Mouse (Mus musculus) gastrocnemius, adult 8-10 months (tissue): Measurements from ENCODE around the gene E130308A19Rik. TPM values are rescaled to one million over a fixed set of nuclear protein-coding genes. Genes with fewer than 3 reads are reported as not detected.
A peak's percentile ranks its signal among the peaks of the same experiment; 100 is the strongest.
"Not testable (repeated sequence)": the region's sequence is repeated elsewhere in the genome, so short reads cannot be mapped to it uniquely, and the experiment has no call there.

ENCODE experiments used
- DNase-seq, 2 experiments: peaks; one replicate each; pipeline ENCODE4 v3.0.0; 2022; ENCODE audit warnings: low spot score in 2 of 2
- total RNA-seq, 4 experiments: library from RNA; stranded (reverse); gene quantifications; 2 replicates each; pipeline ENCODE4 v1.2.4; 2022

The E130308A19Rik gene
- total RNA-seq, 4 experiments from 2014 or later, result 4.6 to 8.9 (median 6.2) TPM

DNA sequence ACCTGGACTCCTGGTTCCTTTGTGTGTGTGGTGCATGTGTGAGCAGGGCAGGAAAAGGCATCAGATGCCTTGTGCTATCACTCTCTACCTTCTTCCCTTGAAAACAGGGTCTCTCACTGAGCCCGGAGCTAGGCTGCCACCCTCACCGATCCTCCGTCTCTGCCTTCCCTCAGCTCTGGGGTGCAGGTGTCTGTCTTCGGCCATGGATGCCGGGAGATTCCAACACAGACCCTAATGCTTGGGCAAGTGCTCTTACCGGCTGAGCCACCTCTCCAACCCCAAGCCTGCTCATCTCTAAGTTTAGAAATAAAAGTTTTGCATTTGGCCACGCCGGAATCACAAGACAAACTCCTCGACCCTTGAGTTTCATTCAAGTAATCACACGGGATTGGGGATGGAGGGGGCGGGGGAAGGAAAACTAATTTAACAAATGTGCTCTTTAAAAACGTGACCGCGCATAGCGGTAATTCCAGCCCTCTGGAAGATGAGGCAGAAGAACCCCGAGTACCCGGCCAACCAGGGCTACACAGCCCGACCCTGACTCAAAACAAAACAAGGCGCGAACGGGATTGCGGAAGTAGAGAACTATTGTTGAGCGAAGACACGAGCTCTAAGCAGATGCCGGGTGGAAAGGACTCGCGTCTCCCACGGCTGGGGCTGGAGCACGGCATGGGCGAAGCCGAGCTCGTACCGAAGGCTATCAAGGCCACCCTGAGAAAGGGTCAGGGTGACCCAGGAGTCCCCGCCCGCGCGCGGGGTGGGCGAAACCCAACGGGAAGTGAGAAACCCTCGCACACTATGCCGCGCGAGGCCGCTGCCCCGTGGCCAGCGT lies 157.1 kb downstream of the E130308A19Rik start:
- DNase-seq, result no peak

DNA sequence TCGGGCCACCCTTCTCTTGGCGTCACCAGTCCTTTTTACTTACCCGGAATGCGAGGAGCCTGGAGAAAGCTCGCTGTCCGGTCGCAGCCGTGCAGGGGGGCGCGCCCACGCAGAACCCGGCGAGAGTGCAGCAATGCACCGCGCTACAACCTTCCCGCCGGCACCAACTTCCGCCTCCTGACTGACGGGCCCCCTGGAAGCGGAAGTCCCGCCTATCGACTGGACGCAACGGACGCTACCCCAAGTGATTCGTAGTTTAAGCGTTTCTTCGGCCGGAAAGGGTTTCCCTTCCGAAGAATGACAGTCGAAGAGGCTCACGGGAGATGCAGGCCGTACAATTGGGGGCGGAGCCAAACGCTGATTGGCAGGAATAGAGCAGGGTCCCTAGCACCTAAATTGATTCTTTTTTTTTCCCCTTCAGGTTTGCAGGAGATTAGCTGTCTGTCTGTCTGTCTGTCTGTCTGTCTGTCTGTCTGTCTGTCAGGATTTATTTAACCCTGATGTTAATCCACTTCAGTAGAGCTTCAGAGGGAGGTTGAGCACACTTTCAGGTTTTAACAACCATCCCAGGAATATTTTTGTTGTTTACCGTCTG lies 157.8 kb downstream of the E130308A19Rik start:
- peak; percentile 87 to 92 for DNase-seq

DNA sequence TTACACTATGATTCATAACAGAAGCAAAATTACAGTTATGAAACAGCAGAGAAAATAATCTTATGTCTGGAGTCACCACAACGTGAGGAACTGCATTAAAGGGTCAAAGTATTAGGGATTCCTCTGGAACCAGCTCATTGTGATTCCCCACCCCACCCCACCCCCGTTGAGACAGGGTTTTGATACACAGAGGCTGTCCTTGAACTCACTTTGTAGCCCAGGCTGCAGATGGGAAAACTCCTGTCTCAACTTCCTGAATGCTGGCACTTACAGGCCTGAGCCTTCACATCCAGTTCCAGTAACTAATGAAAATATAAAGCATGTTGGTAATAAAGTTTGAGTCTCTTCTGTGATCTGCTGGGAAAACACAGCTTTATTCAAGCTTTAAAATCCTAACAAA lies 159.4 kb downstream of the E130308A19Rik start:
- no peak for DNase-seq

DNA sequence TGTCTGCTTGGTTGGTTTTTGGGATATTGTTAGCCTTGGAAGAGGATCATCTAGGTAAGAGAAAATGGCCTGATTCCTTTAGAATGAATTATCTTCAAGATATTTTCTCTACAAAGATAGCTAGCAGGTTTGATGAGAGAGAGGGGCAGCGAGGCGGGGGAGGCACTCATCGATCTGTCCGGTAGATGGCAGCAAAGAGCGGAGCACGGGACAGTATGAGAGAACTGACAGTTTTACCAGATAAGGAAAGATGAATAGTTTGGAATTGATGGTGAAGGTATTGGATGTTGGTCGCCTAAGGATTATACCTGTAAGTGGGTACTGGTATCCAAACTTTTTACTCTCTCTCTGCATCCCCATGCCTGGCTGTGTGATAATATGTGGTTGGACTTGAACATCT lies 160.7 kb downstream of the E130308A19Rik start:
- DNase-seq, result peak; percentile 48 to 50

DNA sequence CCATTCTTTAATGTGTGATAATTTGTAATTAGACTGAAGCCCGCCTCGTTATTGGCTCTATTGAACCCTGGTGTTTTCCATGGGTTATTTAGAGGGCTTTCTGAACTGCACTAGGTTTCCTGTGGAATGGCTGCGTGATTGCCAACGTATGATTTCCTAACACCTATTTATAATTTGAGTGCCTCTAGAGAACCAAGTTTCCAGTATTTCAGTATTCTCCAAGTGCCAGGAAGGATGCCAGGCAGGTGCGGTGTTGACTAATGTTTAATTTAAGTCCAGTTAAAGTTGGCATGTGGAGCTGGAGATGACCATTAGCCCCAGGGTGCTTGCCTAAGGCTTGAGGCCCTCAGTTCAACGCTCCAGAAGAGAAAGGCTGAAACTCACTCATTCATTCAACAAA lies 161.1 kb downstream of the E130308A19Rik start:
- DNase-seq, result no peak

DNA sequence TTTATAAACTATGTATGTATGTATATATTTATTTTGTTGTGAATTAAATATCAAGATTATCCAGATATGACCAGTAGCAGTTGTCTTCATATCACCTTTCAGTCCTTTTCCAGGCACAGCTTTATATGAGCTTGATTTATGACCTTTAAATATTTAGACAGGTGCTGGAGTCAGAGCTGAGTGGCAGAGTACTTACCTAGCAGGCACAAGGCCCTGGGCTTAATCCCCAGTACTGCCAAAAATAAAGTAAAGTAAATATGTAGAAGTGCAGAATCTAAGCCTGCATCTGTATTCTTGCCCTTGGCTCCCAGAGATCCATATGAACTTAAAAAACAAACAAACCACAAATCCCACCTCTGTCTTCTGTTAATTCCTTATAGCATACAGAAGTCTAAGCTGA lies 163.0 kb downstream of the E130308A19Rik start:
- no peak for DNase-seq

DNA sequence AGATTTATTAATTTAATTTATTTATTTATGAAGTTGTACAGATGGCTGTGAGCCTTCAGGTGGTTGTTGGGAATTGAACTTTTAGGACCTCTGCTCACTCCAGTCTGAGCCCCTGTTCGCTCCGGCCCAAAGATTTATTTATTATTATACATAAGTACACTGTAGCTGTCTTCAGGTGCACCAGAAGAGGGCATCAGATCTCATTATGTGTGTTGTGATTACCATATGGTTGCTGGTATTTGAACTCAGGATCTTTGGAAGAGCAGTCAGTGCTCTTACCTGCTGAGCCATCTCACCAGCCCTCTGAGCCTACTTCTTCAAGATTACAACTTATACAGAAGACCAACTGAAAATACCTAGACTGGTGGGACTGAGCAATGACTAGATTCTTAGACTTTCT lies 167.6 kb downstream of the E130308A19Rik start:
- DNase-seq, result not testable (repeated sequence)

DNA sequence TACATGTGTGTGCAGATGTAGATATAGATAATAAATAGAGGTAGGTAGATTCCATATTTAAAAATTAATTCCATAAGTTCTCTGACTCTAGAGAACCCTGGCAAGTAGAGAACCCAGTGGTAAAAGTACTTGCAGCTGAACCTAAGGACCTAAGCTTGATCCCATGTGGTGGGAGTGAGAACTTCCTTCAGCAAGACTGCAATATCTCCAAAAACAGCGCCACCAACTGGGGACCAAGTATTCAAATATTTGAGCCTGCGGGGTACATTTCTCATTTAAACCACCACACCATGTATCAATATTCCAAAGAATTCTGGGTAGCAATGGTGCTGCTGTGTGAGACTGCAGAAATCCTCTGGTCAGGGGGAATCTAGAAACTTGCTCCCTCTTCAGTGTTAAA lies 168.1 kb downstream of the E130308A19Rik start:
- no peak for DNase-seq

DNA sequence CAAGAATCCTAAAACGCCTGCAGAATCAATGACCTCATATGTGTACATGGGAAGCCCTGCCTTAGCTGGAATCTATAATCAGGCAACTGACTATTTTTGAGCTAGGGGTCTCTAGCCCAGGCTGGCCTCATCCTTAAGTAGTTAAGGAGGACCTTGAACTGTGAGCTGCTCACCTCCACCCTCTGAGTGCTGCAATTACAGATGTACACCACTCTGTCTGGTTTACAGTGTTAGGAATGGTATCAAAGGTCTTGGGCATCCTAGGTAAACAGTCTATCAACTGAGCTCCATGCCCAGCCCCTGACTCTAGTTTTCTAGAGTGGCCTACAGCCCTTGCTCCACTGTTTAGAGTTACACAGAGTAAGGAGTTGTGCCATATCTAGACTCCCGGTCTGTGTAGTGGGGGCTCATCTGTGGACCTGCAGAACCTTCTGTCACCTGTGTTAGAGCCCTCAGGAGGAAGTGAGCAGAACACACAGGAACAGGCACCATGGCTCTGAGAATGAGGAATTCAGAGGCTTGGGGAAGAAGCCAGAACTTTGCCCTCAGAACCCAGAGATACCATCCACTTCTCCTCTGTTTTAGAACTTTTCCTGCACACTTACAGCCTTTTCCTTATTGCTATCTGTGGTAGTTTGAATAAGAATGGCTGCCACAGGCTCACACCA lies 169.9 kb downstream of the E130308A19Rik start:
- DNase-seq, result no peak

DNA sequence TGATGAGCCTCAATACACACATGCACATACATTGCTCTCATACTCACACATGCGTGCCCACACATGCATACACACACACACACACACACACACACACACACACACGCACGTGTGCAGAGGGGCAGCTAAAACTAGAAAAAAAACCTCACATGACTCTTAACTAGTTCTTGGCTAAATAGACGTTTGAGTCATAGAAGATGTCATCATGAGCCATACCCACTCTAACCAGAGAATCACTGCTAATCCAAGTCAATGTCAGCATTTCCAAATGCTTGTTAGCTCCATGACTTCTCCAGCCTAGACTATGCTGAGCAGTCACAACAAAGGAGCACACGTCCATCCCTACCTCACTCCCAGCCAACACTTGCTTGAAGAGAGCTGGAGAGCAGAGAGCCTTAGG lies 174.2 kb downstream of the E130308A19Rik start:
- no peak for DNase-seq

DNA sequence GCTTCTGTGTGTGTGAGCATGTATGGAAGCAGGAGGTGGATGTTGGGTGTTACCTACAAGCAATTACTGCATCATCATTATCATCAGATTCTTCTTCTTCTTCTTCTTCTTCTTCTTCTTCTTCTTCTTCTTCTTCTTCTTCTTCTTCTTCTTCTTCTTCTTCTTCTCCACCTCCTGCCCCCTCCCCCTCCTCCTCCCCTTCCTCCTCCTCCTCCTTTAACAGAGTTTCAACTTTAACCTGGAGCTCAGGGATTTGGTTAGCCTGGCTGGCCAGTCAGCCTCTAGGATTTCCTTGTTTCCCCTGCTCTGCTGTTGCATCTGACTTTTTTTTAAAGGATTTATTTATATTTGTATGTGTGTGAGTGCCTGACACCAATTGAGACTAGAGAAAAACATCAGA lies 175.5 kb downstream of the E130308A19Rik start, which contains the start of gene Inip:
Gene Inip (minus strand): TSS at position 101 of the 400 bp plus-strand sequence.
- no peak for DNase-seq

DNA sequence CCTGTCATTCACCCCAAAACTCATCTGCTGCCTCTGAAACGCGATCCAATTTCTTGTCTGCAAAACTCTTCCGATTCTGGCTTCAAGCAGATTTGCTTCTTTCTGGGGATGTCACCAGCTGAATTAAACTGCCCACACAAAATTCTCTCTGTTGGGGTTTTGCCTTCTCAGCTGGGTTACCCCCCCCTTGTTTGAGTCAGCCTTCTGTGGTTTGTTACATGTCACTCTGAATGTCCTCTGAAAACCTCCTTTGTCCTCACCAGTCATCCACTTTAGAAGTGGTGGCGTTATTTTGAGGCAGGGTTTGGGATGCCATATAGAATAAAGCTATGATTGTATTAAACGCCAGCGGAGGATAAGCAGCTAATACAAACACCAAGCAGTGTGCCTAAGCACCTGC lies 176.1 kb downstream of the E130308A19Rik start:
- DNase-seq, result no peak

DNA sequence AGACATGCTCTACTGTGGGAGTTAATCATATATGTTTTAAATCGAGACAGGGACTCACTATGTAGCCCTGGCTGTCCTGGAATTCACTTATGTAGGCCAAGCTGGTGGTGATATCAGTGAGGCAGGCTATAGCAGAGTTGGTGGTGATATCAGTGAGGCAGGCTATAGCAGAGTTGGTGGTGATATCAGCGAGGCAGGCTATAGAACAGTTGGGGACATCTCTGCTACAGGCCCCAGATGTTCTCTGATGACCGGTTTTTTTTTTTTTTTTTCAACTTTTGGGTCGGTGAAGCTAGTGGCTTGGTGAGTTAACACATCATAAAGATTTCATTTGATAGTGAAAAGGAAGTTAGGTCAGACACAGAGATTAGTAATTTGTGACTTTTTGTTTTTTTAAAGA lies 176.8 kb downstream of the E130308A19Rik start:
- DNase-seq, result no peak

DNA sequence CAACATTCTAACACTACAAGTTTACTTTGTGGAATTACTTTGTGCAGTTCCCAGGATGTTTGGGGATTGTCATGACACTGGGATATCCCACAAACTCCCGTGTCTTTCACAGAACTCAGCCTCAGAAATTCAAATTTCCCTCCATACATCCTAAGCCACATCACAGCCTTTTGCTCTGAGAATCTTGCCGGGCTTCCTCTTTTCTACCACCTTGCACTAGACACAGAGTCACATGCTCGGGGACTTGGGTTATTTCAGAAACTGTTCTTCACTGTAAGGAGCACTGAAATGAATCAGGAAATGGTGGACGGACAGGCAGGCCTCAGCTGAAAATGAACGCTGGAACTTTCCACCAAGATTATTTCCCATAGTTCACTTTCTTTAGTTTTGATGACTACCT lies 177.3 kb downstream of the E130308A19Rik start:
- no peak for DNase-seq

DNA sequence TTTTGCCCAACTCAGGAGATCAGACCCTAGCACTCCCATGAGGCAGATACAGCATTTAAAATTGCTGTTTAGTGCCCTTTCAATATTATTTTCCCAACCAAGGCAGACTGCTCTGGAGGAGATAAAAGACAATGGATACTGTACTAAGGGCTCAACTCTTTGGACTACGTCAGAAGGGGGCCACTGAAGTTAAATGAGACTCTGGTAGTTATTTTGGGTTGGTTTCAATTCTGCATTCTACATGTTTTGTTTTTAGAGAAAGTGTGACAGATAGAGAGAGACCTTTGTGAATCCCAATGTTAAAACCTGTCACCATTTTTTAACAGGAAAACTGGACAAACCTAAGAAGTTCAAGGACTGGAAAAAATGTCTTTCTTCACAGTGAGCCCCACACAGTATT lies 178.7 kb downstream of the E130308A19Rik start:
- no peak for DNase-seq

DNA sequence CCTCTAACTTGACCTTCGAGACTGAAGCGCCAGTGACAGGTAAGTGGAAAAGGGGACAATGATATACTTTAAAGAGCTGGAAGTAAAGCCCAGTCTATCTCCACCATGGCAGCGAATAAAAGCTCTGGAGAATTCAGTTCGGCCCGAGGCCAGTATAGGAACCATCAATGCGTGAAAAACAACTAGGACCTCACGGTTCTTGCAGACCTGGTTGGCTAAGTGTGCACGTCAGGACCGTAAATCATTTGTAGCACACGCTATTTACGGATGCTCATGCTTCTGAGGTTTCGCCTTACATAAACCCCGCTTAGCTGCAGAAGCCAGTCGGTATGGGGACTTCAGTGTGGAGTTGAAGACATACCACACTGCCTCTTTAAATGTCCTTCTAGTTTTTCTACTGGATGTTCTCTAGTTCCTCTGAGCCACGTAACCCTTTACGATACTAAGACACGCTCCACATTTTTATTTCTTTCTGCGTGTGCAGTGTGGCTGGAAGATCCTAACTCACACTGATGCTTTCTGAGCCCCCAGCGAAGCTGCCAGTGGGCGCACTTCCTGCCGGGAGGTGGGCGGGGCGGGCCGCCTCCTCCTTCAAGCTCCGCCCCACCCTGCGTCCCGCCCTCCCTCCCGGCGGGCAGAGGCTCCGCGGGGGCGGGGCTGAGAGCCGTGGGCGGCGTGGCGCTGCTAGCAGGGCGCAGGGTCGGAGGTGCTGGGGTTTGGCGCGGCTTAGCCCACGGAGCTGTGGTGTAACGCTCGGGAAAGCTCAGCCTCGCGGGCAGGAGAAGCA lies 179.4 kb downstream of the E130308A19Rik start, which contains the start of gene Snx30:
Gene Snx30 (plus strand): TSS at position 660 of the 787 bp plus-strand sequence.
- peak; percentile 84 to 85 for DNase-seq

DNA sequence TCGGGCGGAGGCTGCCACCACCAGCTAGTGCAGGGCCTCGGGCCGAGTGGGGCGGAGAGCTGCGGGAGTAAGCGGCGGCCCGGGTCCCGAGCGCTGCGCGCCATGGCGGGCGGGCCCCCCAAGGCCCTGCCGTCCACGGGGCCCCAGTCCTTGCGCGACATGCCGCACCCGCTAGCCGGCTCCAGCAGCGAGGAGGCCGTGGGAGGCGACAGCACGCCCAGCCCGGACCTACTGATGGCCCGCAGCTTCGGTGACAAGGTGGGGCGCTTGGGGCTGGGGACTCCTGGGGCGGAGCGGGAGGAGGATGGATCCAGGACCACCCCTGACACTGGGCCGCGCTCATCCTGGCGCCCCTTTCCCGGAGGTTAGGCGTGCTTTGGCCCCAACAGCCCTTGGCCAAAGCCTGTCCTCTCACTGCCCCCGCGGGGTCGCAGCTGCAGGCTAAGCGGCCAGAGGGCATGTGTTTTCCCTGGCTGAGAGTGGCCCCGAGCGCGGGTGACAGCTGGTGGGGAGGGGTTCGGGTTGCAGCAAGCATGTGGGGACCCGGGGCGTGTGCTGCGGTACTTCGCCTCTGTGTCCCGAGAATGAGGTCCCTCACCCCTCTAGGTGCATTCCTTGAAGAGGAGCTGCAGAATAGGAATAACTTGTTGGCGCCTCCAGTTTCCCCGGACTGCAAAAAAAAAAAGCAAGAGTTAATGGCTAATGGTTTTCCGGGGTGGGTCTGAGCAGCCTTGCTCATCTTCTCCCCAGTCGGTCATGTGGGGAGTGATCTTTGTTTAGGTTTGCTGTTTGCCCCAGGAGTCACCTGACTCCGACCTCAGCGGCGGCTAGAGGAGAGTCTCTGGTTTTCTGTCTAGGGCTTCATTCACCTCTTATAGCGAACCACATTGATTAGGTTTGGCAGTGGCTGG lies 180.2 kb downstream of the E130308A19Rik start:
- peak in 1 of 2 experiments; percentile 24 for DNase-seq

DNA sequence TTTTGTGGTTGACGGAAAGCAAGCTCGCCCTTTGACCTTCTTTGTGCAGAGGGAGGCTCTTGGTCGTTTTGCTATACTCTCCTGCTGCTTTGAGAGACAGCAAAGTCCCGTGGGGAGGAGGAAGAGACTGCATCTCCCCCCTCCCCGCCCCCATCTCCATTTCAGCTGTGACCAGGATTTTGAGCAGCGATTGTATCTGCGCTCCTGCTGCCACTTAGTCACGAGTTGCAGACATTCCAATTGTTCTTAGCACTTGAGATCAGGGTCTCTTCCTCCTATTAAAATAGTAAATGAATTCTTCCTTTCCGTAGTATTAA lies 180.8 kb downstream of the E130308A19Rik start:
- DNase-seq, result no peak

DNA sequence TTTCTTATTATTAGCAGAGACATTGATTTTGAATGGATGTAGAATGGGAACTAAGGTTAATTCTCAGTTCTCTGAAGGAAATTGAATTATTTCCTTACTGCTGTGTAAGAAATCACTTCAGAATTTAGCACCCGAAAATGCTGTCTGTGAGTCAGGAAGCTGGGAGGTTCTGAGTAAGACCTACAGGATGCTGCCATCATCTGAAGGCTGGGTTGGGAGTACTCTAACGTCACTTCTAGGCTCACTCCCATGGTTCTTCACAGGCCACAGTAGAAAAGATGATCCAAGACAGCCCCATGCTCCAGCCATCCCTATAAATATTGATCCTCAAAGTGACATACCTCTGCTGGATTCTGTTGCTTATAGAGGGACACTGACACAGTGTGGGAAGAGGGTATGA lies 181.5 kb downstream of the E130308A19Rik start:
- DNase-seq, result no peak

DNA sequence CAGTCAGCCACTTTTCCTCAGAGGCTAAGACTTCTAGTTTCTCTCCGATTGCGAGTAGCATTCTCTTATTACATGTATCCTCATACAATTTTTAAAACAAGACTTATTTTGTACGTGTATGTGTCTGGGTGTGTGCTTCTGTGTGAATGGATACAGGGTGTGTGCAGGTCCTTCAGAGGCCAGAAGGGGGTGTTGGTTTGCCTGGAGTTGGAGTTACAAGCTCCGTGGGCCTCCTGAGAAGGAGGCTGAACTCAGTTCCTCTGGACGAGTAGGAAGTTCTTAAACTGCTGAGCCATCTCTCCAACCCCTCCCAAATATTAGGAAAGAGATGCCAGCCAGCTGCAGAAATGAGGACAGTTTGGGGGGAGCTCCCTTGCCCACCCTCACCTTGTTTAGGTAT lies 182.4 kb downstream of the E130308A19Rik start:
- no peak for DNase-seq
